Comparison of ENCODE assay signal across 13 mouse cellular contexts in genomic region chr12:102309099-102309799, GRCm38 (mm10). TPM values are rescaled to one million over a fixed set of nuclear protein-coding genes. Genes with fewer than 3 reads are reported as not detected.
DNase-seq lines count a peak whose midpoint lies in the region; ATAC-seq lines count a peak whose summit lies in the region.
"Had no signal": no experiment of that assay in that cellular context is flagged by ENCODE, and none has a peak within 500 bp of the region (broad histone marks: within the 10 kb centered on the region; RNA-seq: fewer than 3 reads in every experiment).

No protein-coding gene starts in this region.

- peaks cover 36 to 45% of the 10 kb centered on the region in 2 experiments for H3K4me1 ChIP-seq in heart, embryonic 14.5 days (ENCODE audit: control insufficient read depth in 2 of 2, insufficient read depth in 2 of 2, low read length in 2 of 2)
- peaks cover 44% of the 10 kb centered on the region for H3K4me1 ChIP-seq in liver, embryonic 15.5 days (replicated peaks)
- H3K4me1 ChIP-seq in liver, embryonic 11.5 days (replicated peaks; ENCODE audit: control insufficient read depth, insufficient read depth, low read length) = peaks cover 19% of the 10 kb centered on the region

- WGBS in heart, embryonic 14.5 days = 73% methylated on average over 11 of the region's 11 CpGs
- 61% methylated on average over 11 of the region's 11 CpGs for WGBS in liver, embryonic 15.5 days (ENCODE audit: insufficient replicate concordance)
- WGBS in liver, embryonic 11.5 days = 81% methylated on average over 11 of the region's 11 CpGs

- peak overlapping the region; percentile 42; the same call in 1 of the 2 replicates for H3K4me2 ChIP-seq in heart, embryonic 14.5 days (ENCODE audit: low read length)
- no peak overlapping the region for H3K4me2 ChIP-seq in liver, embryonic 15.5 days
- no peak overlapping the region for H3K4me2 ChIP-seq in liver, embryonic 11.5 days
- H3K4me2 ChIP-seq: forebrain, embryonic 15.5 days; limb, embryonic 15.5 days; neural tube, embryonic 12.5 days had no signal

- no peaks in the 10 kb centered on the region for H3K9me3 ChIP-seq in heart, embryonic 14.5 days (ENCODE audit: control insufficient read depth, low read length)
- no peaks in the 10 kb centered on the region for H3K9me3 ChIP-seq in liver, embryonic 15.5 days (replicated peaks)
- H3K9me3 ChIP-seq in liver, embryonic 11.5 days (ENCODE audit: control insufficient read depth, low read length) = 0 out of 2 replicates have a peak, but pooled peaks cover 2% of the 10 kb centered on the region
- H3K9me3 ChIP-seq: forebrain, embryonic 15.5 days; limb, embryonic 15.5 days; neural tube, embryonic 12.5 days had no signal

- no peak for DNase-seq in heart, adult 9 months (ENCODE audit: low spot score in 2 of 2)
- no peak for DNase-seq in liver, embryonic 11.5 days (ENCODE audit: low spot score)
- DNase-seq in CD4-positive helper T cell, adult 2 months (ENCODE audit: low read depth, low spot score) = peak; percentile 25
- DNase-seq in MEL-GATA-1-ER (ENCODE audit: extremely low read depth, low read depth) = peak; percentile 59
- DNase-seq: cerebellum, adult 8-10 months; right cerebral cortex, postnatal 25 days had no signal

- H3K9ac ChIP-seq in heart, embryonic 14.5 days (ENCODE audit: low read length) = 0 out of 2 replicates have a peak overlapping the region, but pooled peaks have one; percentile 38
- no peak overlapping the region for H3K9ac ChIP-seq in liver, embryonic 15.5 days
- no peak overlapping the region for H3K9ac ChIP-seq in liver, embryonic 11.5 days (ENCODE audit: low read depth, low read length)
- H3K9ac ChIP-seq: forebrain, embryonic 15.5 days; limb, embryonic 15.5 days; neural tube, embryonic 12.5 days had no signal

- H3K36me3 ChIP-seq in heart, embryonic 14.5 days (ENCODE audit: control insufficient read depth, insufficient read depth, low read length) = peaks cover 13% of the 10 kb centered on the region; the same call in 1 of the 2 replicates
- peaks cover 13% of the 10 kb centered on the region for H3K36me3 ChIP-seq in liver, embryonic 15.5 days (replicated peaks)
- H3K36me3 ChIP-seq in liver, embryonic 11.5 days (ENCODE audit: control insufficient read depth, insufficient read depth, low read length) = peaks cover 3% of the 10 kb centered on the region; the same call in 1 of the 2 replicates
- H3K36me3 ChIP-seq: forebrain, embryonic 15.5 days; neural tube, embryonic 12.5 days had no signal

- no peak for ATAC-seq in heart, embryonic 14.5 days (ENCODE audit: insufficient number of reproducible peaks, insufficient read depth, low FRiP score, low read depth)
- no peak for ATAC-seq in liver, embryonic 15.5 days (ENCODE audit: insufficient read depth)
- no peak for ATAC-seq in liver, embryonic 11.5 days (replicated peaks; ENCODE audit: low FRiP score)
- no peak for ATAC-seq in erythroid progenitor cell, adult 5-6 weeks (replicated peaks; ENCODE audit: low FRiP score, poor library complexity, severe bottlenecking)

- H3K4me3 ChIP-seq in heart, embryonic 14.5 days (ENCODE audit: control insufficient read depth in 1 of 2, insufficient read depth in 1 of 2, low read depth in 1 of 2, low read length in 2 of 2) = no peak overlapping the region
- H3K4me3 ChIP-seq in liver, embryonic 15.5 days (replicated peaks) = no peak overlapping the region
- no peak overlapping the region for H3K4me3 ChIP-seq in liver, embryonic 11.5 days (ENCODE audit: low read depth, low read length)
- H3K4me3 ChIP-seq: forebrain, embryonic 15.5 days; limb, embryonic 15.5 days; neural tube, embryonic 12.5 days had no signal

- peak overlapping the region; percentile 82 to 91 for H3K27ac ChIP-seq in heart, embryonic 14.5 days (replicated peaks in 1 of 2; ENCODE audit: control insufficient read depth in 1 of 2, insufficient read depth in 1 of 2, low read depth in 2 of 2, low read length in 2 of 2)
- H3K27ac ChIP-seq in liver, embryonic 15.5 days (replicated peaks) = peak overlapping the region; percentile 48; the same call in 1 of the 2 replicates
- H3K27ac ChIP-seq in liver, embryonic 11.5 days (ENCODE audit: low read depth, low read length) = no peak overlapping the region
- H3K27ac ChIP-seq: macrophage; neural tube, embryonic 12.5 days had no signal

- no peaks in the 10 kb centered on the region for H3K27me3 ChIP-seq in heart, embryonic 14.5 days (ENCODE audit: control insufficient read depth, insufficient read depth, low read length)
- no peaks in the 10 kb centered on the region for H3K27me3 ChIP-seq in liver, embryonic 15.5 days
- no peaks in the 10 kb centered on the region for H3K27me3 ChIP-seq in liver, embryonic 11.5 days (replicated peaks; ENCODE audit: control insufficient read depth, insufficient read depth, low read length)
- H3K27me3 ChIP-seq: forebrain, embryonic 15.5 days; limb, embryonic 15.5 days; neural tube, embryonic 12.5 days had no signal

RNA-seq across cellular contexts. Expression of gene Rin3, which starts 26.4 kb away (rescaled TPM):
- polyA plus RNA-seq in heart, embryonic 14.5 days (2014; fragmentation: Nextera tagmentation; extraction: Ambion mirVana) = 11.7 and 11.8 TPM in 2 replicates
- polyA plus RNA-seq in liver, embryonic 15.5 days (2015; fragmentation: Nextera tagmentation; extraction: Ambion mirVana) = 7.1 and 8.1 TPM in 2 replicates
- 10.2 and 12.9 TPM in 2 replicates for polyA plus RNA-seq in liver, embryonic 11.5 days (2014; fragmentation: Nextera tagmentation; extraction: Ambion mirVana)
- 26.4 and 27.4 TPM in 2 replicates for total RNA-seq in erythroid progenitor cell, adult 5-6 weeks (2015; ENCODE audit: low replicate concordance)
- 5.4 and 12.9 TPM in 2 replicates for total RNA-seq in erythroid progenitor cell, adult 5-6 weeks (2017; ENCODE audit: low replicate concordance)

Comparison
In these comparisons a context has a peak if more than half of its experiments do, and no peak if none do; other contexts are left out.
1. DNase-seq: peak in CD4-positive helper T cell, adult 2 months (single experiment) and MEL-GATA-1-ER (single experiment); none in heart, adult 9 months (0 of 2) and liver, embryonic 11.5 days (single experiment).